Mouse (Mus musculus) MN1 (cell line): Measurements from ENCODE around the gene Gls.

Source experiments
- DNase-seq: peaks from one replicate; pipeline ENCODE4 v3.0.0-alpha.2; 2016; ENCODE audit warnings: low spot score

Gls gene

DNA sequence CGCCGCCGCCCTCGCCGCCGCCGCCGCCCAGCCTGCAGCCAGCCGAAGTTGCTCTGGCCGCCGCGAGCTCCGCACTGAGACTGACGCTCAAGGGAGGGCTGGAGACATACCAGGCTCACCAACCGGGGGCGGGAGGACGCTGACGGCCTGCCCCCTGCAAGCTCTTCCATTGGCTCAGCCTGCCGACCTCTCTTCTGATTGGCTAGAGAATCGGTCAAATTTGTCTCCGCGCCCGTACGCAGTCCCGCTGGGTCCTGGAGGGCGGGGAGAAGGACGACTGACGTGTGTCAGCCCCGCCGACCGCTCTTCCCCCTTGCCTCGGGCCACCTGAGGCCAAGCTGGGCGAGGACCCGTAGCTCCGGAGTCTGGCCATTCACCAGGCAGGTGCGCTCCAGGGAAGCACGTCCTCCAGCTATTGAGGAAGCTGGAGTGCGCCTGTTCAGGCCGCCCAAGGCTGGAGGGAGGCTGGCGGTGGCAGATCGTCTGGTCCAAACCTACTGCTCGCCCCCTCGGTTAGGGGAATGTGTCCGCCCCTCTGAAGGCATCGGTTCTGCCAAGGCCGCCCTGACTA lies at the start of gene Gls:
TSS of gene Gls (minus strand) at position 90 of the 571 bp plus-strand sequence.
- peak; percentile 96 for DNase-seq

- DNase-seq = no peak
Observed at GRCm38 (mm10) chr1:52279831-52280595, 47.0 kb upstream of the Gls start.

DNA sequence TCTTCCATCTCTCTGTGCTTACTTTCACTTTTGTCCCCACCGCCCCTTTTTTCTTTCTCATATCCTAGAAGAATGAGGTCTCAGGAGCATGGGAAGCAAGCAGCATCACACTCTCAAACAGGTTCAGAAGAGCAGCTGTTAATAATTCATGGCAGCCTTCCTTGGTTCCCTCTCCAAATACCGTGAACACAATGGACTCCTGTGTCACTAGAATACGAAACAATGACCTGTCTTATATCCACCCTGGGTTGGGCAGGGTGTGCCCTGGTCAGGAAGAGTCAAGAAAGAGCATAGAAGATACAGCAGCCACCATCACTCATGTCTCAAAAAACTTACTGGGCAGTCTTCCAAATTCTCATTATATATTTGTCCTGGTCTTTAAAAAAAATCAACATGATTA lies 46.3 kb upstream of the Gls start:
- no peak for DNase-seq

DNA sequence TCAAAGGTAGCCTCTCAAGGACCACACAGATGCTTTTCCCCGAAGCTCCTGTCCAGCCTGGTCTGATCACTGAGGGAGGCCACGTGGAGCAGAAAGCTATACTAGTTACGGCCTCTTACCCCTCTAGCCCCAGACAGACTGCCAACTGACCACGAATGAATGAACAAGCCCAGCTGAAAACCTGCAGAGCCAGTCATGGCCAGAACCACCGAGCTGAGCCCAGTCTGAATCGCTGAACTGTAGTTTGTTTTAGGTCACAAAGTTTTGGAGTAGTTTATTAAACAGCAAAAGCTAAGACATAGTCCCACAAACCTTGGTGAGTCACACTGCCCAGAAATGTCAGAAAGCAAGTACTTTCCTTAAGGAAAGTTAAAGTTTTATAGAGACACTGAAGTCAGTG lies 45.0 kb upstream of the Gls start:
- no peak for DNase-seq

DNA sequence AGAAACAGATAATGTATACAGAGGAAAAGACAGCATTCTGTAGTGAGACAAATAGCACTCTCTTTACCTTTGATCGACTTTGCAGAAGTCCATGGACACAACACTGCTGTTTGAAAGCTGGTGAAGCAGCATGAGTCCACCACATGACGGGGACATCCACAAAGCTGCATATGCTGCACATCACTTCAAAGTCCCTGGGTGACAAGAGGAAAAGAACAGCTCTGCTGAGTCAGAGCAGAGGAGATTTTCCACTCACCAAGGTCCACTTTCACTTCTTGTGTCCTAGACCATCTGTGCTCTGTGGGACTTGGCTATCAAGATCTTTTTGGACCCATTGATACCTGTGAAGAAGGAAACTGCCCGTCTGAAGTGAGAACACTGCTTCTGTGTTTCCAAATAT lies 41.2 kb upstream of the Gls start:
- DNase-seq = no peak

DNA sequence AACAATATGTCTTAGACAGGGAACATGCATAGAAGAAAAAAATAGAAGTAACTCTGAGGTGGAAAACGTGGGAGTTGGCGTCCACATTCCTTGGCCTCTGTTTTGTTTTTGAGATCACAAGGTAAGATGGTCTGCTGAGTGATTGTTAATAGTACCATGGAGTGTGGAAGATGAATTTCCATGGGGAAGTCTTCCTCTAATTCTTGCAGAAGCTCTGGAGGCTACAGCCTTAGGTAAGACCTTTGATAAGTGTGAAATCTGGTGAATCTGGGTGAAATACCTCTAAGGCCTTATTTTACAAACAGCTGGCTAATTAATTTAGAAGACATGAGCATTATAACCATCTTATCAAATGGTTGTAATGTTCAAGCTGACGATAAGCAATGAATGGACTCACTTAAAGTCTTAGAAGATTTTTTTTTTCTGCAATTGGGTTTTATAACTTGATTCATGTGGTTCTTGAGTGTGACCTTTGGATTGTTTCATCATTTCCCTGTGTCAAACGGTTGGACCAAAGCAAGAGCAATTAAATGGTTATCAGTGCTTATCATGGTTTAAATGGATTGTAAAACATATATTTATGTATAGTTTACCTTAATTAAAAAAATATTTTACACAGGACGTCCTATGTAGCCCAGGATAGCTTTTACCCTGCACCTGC lies 39.1 kb upstream of the Gls start:
- no peak for DNase-seq

- no peak for DNase-seq
Observed at GRCm38 (mm10) chr1:52270354-52270753, 37.3 kb upstream of the Gls start.

- no peak for DNase-seq
Observed at GRCm38 (mm10) chr1:52269596-52269995, 36.6 kb upstream of the Gls start.

DNA sequence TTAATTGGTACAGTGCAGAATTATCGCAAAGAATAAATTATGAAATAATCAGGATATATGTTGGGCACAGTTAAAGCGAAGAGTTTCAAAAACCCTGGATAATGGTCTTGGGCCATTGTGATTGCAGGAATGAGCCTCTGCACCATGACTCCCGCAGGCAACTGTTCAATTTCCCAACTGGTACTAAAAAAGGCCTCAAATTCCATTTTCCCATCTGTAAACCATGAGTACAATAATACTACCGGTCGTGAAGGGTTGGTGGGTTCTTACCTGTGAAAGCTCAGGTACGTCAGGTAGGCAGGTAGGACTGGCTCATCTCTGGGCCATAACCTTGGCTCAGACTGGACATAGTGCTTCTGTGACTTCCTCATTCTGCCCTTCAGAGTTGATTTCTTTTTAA lies 35.0 kb upstream of the Gls start:
- DNase-seq = no peak

GRCm38 (mm10) chr1:52267606-52268005 lies 34.6 kb upstream of the Gls start:
- DNase-seq = peak; percentile 28

DNA sequence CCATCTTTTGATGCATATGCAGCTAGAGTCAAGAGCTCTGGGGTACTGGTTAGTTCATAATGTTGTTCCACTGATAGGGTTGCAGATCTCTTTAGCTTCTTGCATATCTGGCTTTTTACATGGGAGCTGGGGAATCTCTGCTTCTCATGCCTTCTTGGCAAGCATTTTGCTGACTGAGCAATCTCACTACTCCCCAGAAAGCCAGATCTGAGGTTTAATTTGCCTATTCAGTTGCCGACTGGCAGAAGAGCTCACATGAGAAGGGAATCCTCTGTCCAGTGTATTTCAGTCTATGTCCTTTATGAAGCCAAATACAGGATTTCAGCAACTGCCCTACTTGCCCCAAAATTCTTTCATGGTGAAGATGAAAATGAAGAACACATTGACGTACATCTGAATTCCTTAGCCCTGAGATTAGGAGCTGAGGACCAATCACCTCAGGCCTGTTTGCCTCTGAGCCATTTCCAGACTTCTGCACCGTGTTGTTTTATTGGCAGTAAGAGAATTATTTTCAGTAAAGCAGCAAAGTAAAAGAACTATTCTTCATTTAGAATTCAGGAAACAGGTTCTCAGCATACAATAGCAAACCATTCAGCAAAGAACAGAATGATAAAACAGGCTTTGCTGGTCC lies 33.0 kb upstream of the Gls start:
- no peak for DNase-seq

DNA sequence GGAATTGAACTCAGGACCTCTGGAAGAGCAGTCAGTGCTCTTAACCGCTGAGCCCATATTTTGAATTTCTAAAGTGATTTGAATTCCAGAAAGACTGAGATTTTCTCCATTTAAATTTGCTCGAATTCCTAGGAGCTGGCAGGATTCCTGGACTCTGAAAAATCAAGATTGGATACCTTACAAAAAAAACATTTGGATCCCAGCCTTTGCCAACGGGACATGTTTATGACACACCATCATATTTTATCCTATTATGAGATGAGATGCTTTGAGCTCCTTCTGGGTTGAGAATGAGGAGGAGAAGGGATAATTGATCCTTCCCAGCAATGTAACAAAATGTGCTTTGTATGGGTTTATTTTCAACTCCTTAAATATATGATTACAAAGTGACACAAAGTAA lies 31.3 kb upstream of the Gls start:
- DNase-seq = no peak

DNA sequence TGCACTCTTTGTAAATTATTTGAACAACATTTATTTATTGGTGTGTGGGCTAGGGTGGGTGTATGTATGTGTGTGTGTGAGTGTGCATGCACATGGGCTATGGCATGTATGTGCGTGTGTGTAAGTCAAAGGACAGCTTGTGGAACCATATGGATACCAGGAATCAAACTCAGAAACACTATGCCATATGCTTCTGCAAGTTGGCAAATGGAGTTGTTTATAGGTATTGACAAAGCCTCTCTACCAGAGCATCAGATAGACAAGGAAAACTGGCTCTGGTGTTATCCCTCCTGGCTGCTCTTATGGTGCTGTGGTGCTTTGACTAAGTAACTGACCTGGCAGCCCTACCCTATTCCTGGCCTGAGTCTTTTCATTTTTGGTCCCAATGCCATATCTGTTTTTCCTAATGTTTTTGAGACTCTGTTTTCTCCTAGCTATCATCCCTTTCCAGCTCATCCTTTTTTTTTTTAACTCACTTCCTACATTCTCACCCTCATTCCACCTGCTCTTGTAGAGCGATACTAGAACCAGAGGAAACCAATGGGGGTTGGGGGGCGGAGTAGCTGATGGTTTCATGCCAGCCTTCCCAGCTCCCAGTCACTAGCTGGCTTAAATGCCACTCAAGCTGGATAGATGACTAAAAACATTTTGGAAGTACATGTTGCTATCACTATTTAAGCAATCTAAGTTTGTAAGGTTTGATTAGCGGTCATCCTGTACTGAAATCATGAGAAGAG lies 27.5 kb upstream of the Gls start:
- no peak for DNase-seq

- DNase-seq = no peak
Observed at GRCm38 (mm10) chr1:52258006-52258749, 25.1 kb upstream of the Gls start.

DNA sequence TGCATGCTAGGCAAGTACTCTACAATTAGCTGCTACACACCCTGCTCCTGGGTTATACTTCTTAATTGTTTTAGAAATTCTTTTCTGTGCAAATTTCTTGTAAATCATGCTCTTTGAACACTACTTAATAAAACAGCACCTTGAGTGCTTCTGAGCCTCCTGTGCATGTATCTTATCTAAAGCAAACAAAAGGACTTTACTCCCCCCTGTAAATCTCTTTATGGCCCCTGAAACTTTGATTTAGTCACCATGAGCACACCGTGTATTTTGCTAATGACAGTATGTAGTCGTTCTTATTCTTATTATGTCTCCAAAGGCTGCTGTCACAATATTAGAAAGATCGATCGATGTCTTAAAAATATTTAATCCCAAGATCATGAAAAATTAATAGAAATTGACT lies 23.9 kb upstream of the Gls start:
- no peak for DNase-seq

DNA sequence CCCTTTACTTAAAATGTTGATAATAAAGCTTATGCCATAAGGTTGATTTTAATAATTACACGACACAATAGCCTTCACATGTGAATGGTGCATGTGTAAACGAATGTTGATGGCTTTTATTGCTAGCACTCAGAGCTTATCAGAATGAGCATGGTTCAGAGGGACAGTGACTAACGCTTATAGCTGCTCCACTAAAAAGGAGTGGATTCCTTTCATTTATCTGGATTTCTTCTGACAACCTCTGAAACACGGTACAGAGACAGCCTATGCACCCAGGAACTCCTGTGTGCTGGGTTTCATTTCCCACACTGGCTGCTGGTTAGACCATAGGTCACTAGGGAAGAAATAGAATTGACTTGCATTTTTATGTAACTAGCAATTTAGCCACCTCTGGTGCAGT lies 23.2 kb upstream of the Gls start:
- DNase-seq = no peak

DNA sequence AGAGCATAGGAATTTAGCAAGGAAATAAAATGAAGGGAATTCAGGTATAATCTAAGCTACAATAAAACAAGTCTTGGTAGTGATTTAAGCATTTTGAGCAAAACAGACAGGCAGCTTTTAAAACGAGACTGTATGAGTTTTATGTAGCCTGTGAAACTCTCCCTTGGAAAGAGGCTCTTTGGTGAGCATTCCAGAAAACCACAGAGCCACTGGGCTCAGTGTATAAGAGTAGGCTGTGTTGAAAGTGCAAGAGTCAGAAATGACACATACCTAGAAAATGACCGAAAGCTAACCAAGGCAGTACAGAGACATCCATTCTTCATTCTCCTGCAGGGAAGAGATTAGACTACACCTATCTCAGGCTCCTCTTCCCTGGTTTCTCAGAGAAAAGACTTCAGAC lies 21.4 kb upstream of the Gls start:
- DNase-seq = no peak

DNA sequence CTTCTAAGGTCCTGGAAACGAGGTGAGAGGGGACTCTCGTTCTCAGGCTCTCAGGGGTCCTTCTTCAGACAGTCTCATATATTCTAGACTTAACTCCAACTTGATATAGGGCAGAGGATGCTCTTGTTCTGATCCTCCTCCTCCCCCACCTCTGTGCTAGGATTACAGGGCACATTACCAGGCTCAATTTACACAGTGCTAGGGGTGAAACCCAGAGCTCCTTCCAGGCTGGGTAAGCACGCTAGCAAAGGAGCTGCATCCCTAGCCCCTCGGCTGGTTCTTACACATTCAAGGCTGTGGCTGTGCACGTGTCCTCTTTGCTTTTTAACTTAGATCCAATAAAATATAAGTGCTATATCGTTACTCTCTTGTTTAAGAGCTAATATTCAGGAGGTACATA lies 20.4 kb upstream of the Gls start:
- no peak for DNase-seq

GRCm38 (mm10) chr1:52252447-52252846 lies 19.4 kb upstream of the Gls start:
- DNase-seq = no peak

- no peak for DNase-seq
Observed at GRCm38 (mm10) chr1:52251038-52251735, 18.2 kb upstream of the Gls start.
